Mouse (Mus musculus): ENCODE results near the gene Unc5a. TPM values are rescaled to one million over a fixed set of nuclear protein-coding genes. Genes with fewer than 3 reads are reported as not detected.
A peak's percentile ranks its signal among the peaks of the same experiment; 100 is the strongest.

The Unc5a gene
- polyA plus RNA-seq, 1 experiment from 2014 or later, result 1.1 TPM

DNA sequence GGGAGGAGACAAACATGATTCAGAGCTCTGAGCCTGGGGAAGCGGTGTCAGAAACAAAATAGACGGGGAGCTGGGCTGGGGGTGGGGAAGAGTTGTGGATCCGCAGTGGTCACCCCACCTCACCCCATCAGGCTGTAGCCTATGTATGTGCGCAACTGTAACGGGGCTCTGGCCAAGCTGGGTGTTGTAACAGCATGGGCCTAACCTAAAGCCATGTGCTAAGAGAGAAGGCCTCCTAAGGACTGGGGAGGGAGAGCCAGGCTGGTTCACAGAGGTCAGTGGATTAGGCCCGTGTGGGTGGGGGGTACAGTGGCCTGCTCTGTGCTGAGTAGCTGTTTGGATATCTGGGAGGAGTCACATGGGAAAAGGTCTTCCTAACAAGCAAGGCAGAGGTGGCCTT, 10.6 kb downstream of the Unc5a start:
- 0 out of 2 replicates have a peak, but pooled peaks cover 3% of the 10 kb centered on the region for H3K4me1 ChIP-seq (replicated peaks; ENCODE audit: control insufficient read depth, insufficient read depth, low read length)
- 49% methylated on average over 6 of the region's 6 CpGs for WGBS
- no peak overlapping the region for H3K9ac ChIP-seq (ENCODE audit: low read depth, low read length)
- no peak overlapping the region for H3K4me3 ChIP-seq (ENCODE audit: low read depth, low read length)
- H3K9me3 ChIP-seq (ENCODE audit: control insufficient read depth), result no peaks in the 10 kb centered on the region
- no peak for ATAC-seq
- H3K4me2 ChIP-seq (replicated peaks; ENCODE audit: low read depth), result no peak overlapping the region
- no peak overlapping the region for H3K27ac ChIP-seq (ENCODE audit: low read depth, low read length)
- no peak for TF ChIP-seq CTCF (IDR thresholded peaks at IDR 0.05; ENCODE audit: low read depth)
- no peaks in the 10 kb centered on the region for H3K36me3 ChIP-seq (ENCODE audit: control insufficient read depth, insufficient read depth)
- H3K27me3 ChIP-seq (replicated peaks; ENCODE audit: control insufficient read depth, insufficient read depth, low read length), result peaks cover 25% of the 10 kb centered on the region

DNA sequence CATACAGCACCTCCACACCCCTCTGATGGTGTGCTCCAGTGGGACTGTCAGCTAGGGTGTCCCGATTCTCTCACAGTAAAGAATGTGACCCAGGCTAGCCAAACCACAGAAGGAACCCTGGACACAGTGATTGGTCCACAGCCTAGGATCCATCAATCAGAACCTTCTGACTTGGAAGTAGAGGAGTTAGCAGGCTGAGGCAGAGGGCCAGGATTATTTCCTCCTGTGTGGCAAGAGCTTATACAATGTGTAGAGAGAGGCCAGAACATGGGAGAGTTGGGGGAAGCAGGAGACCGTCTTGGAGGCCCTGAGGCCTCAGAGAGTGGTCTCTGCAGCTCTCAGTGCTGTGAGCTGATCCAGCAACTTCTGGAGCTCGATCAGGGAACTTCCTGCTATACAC, 11.3 kb downstream of the Unc5a start:
- no peak overlapping the region for H3K4me3 ChIP-seq (ENCODE audit: low read depth, low read length)
- 0 out of 2 replicates have a peak, but pooled peaks cover 3% of the 10 kb centered on the region for H3K4me1 ChIP-seq (replicated peaks; ENCODE audit: control insufficient read depth, insufficient read depth, low read length)
- H3K9me3 ChIP-seq (ENCODE audit: control insufficient read depth), result no peaks in the 10 kb centered on the region
- peaks cover 19% of the 10 kb centered on the region for H3K27me3 ChIP-seq (replicated peaks; ENCODE audit: control insufficient read depth, insufficient read depth, low read length)
- no peak overlapping the region for H3K4me2 ChIP-seq (replicated peaks; ENCODE audit: low read depth)
- ATAC-seq, result no peak
- H3K27ac ChIP-seq (ENCODE audit: low read depth, low read length), result no peak overlapping the region
- no peaks in the 10 kb centered on the region for H3K36me3 ChIP-seq (ENCODE audit: control insufficient read depth, insufficient read depth)
- 59% methylated on average over 3 of the region's 3 CpGs for WGBS
- TF ChIP-seq CTCF (IDR thresholded peaks at IDR 0.05; ENCODE audit: low read depth), result no peak
- no peak overlapping the region for H3K9ac ChIP-seq (ENCODE audit: low read depth, low read length)

DNA sequence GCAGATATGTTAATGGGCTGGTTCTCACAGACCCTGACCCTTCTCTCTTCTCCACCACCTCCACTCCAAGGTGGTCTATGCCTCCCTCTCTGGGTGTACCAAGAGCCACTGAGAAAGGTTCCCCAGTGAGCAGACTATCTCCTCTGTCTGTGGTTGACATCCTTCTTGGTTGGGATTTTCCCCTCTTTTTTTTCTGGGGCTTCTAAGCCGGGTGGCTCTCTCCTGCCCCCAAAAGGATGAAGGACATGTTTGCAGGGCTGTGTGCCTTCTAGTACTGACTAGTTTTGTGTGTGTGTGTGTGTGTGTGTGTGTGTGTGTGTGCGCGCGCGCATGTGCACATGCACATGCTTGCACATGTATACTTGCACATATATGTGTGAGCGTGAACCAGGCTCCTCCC, 16.0 kb downstream of the Unc5a start:
- ATAC-seq, result no peak
- no peak overlapping the region for H3K9ac ChIP-seq (ENCODE audit: low read depth, low read length)
- 88% methylated on average over 6 of the region's 6 CpGs for WGBS
- H3K27ac ChIP-seq (ENCODE audit: low read depth, low read length), result no peak overlapping the region
- no peaks in the 10 kb centered on the region for H3K36me3 ChIP-seq (ENCODE audit: control insufficient read depth, insufficient read depth)
- H3K4me1 ChIP-seq (replicated peaks; ENCODE audit: control insufficient read depth, insufficient read depth, low read length), result no peaks in the 10 kb centered on the region
- H3K9me3 ChIP-seq (ENCODE audit: control insufficient read depth), result no peaks in the 10 kb centered on the region
- no peaks in the 10 kb centered on the region for H3K27me3 ChIP-seq (replicated peaks; ENCODE audit: control insufficient read depth, insufficient read depth, low read length)
- peak; percentile 35; the same call in 1 of the 2 replicates for TF ChIP-seq CTCF (IDR thresholded peaks at IDR 0.05; ENCODE audit: low read depth)
- no peak overlapping the region for H3K4me2 ChIP-seq (replicated peaks; ENCODE audit: low read depth)
- no peak overlapping the region for H3K4me3 ChIP-seq (ENCODE audit: low read depth, low read length)

DNA sequence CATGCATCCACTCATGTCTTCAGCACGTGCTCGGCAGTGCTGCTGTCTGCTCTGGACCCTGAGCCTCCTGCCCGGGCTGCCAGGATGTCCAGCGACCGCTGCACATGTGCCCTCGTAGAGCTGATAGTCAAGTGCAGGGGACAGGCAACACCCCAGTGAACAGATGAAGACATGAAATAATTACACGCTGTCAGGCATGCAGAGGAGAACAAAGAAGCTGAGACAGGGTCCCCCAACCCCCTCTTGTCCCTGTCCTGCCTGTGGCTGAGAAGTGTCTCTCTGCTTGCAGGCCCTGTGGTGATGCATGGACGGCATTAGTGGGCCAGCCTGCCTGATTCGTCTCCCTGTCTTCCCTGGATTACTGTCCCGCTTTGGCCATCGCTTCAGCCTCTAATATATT, 18.3 kb downstream of the Unc5a start:
- Histone ChIP-seq H3K4me3 (ENCODE audit: low read depth, low read length) (no peak overlapping the region), H3K4me1 (replicated peaks; ENCODE audit: control insufficient read depth, insufficient read depth, low read length) (no peaks in the 10 kb centered on the region), H3K27ac (ENCODE audit: low read depth, low read length) (no peak overlapping the region), H3K27me3 (replicated peaks; ENCODE audit: control insufficient read depth, insufficient read depth, low read length) (no peaks in the 10 kb centered on the region), H3K9me3 (ENCODE audit: control insufficient read depth) (no peaks in the 10 kb centered on the region), H3K9ac (ENCODE audit: low read depth, low read length) (no peak overlapping the region), H3K4me2 (replicated peaks; ENCODE audit: low read depth) (no peak overlapping the region), H3K36me3 (ENCODE audit: control insufficient read depth, insufficient read depth) (no peaks in the 10 kb centered on the region)
- WGBS, result 74% methylated on average over 11 of the region's 11 CpGs
- no peak for ATAC-seq
- no peak for TF ChIP-seq CTCF (IDR thresholded peaks at IDR 0.05; ENCODE audit: low read depth)

DNA sequence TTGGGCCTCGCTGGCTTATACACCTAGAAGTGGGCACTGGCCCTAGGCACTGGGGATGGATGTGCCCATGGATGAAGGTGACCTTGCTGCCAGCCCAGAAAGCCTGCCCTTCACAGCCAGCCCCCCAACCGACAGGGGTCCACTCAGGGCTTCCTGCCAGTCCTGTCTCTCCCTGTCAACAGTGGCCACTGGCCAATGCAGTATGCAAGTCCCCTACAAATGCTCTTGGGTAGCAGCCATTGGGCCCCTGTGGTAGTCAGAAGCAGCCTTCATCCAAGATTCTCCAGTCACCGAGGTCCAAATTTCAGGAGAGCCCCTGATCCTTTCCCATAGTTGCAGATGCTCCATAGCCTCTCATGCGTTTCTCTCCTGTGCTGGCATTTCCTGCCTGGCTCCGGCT, 19.4 kb downstream of the Unc5a start:
- WGBS, result 61% methylated on average over 5 of the region's 5 CpGs

DNA sequence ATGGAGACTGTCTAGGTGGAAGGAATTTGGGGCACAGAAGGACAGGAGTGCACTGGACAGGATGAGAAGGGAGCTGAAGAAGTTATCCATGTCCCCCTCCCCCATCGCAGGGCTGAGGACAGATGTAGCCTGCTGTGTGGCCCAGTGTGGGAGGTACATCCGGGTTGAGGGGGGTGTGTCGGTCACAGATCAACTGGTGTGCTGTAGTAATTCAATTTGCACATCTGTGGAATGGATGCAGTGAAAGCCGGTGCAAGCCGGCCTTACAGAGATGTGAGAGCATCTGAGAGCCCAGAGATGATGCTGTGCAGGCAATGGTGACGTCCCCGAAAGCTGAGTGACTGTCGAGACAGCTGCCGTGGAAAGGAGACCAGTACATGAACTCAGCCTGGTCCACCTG, 20.3 kb downstream of the Unc5a start:
- no peak for TF ChIP-seq CTCF (IDR thresholded peaks at IDR 0.05; ENCODE audit: low read depth)
- no peak for ATAC-seq

More for the DNA sequence above, 19.4 kb downstream of the Unc5a start:
- no peak for TF ChIP-seq CTCF (IDR thresholded peaks at IDR 0.05; ENCODE audit: low read depth)
- H3K27me3 ChIP-seq (replicated peaks; ENCODE audit: control insufficient read depth, insufficient read depth, low read length), result no peaks in the 10 kb centered on the region
- no peaks in the 10 kb centered on the region for H3K4me1 ChIP-seq (replicated peaks; ENCODE audit: control insufficient read depth, insufficient read depth, low read length)
- no peak overlapping the region for H3K4me3 ChIP-seq (ENCODE audit: low read depth, low read length)
- no peak overlapping the region for H3K27ac ChIP-seq (ENCODE audit: low read depth, low read length)
- no peak for ATAC-seq
- no peak overlapping the region for H3K4me2 ChIP-seq (replicated peaks; ENCODE audit: low read depth)
- no peak overlapping the region for H3K9ac ChIP-seq (ENCODE audit: low read depth, low read length)
- H3K9me3 ChIP-seq (ENCODE audit: control insufficient read depth), result no peaks in the 10 kb centered on the region
- H3K36me3 ChIP-seq (ENCODE audit: control insufficient read depth, insufficient read depth), result no peaks in the 10 kb centered on the region

More for the DNA sequence above, 20.3 kb downstream of the Unc5a start:
- Histone ChIP-seq H3K36me3 (ENCODE audit: control insufficient read depth, insufficient read depth) (no peaks in the 10 kb centered on the region), H3K4me2 (replicated peaks; ENCODE audit: low read depth) (no peak overlapping the region), H3K9me3 (ENCODE audit: control insufficient read depth) (no peaks in the 10 kb centered on the region), H3K4me1 (replicated peaks; ENCODE audit: control insufficient read depth, insufficient read depth, low read length) (no peaks in the 10 kb centered on the region), H3K9ac (ENCODE audit: low read depth, low read length) (no peak overlapping the region), H3K27me3 (replicated peaks; ENCODE audit: control insufficient read depth, insufficient read depth, low read length) (no peaks in the 10 kb centered on the region), H3K4me3 (ENCODE audit: low read depth, low read length) (no peak overlapping the region), H3K27ac (ENCODE audit: low read depth, low read length) (no peak overlapping the region)
- WGBS, result 60% methylated on average over 9 of the region's 9 CpGs
